Mouse (Mus musculus): Measurements from ENCODE around the gene Lgals2.
"Not testable (repeated sequence)": the region's sequence is repeated elsewhere in the genome, so short reads cannot be mapped to it uniquely, and the experiment has no call there.

The Lgals2 gene

DNA sequence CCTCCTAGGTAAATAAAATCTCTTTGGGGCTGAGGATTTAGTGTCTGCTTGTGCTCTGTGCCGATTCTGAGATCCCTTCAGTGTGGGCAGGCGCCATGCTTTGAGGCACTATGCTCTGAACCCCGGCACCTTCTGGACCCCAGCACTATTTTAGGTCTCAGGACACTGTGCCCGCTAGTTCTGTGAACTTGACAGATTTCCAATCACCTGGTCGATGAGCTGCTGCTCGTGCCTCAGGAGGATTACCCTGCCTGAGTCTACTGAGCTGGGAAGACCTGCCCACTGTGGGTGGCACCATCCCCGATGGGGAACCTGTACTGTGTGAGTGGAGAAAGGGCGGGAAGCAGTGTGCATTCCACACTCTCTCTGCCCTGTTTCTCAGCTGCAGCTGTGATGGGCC lies 19.7 kb upstream of the Lgals2 start:
- no peak for DNase-seq (ENCODE audit: low spot score)

GRCm38 (mm10) chr15:78873803-78874435 lies 18.6 kb upstream of the Lgals2 start:
- DNase-seq (ENCODE audit: low spot score) = no peak

DNA sequence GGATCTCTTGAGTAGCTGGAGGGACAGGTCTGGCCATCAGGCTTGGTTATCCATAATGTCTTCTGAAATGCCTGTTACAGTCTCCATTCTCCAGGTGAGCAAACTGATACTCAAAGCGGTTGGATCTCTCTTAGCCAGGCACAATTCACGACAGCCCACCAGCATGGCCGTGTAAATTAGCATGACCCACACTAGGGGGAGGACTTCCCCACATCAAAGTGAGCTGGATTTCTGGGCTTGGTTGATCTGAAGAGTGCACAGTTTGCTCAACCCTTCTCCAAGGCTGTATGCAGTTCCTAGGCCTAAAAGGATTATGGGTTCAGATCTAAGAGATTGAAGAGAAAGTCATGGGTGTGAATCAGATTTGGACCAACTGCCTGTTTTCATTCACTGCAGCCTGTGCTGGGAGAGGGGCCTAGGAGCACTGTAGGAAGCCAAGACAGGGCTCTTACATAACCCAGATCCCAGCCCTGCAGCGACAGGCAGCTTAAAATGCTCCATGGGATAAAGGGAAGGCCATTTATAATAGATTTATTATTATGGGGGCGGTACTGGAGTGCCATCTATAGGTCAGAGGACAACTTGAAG lies 16.8 kb upstream of the Lgals2 start:
- peak; percentile 39 for DNase-seq (ENCODE audit: low spot score)

GRCm38 (mm10) chr15:78869775-78870174 lies 14.4 kb upstream of the Lgals2 start:
- DNase-seq (ENCODE audit: low spot score) = peak; percentile 81

GRCm38 (mm10) chr15:78868826-78869233 lies 13.5 kb upstream of the Lgals2 start:
- peak; percentile 74 for DNase-seq (ENCODE audit: low spot score)

- DNase-seq (ENCODE audit: low spot score) = peak; percentile 44
Observed at GRCm38 (mm10) chr15:78868398-78868797, 13.1 kb upstream of the Lgals2 start.

DNA sequence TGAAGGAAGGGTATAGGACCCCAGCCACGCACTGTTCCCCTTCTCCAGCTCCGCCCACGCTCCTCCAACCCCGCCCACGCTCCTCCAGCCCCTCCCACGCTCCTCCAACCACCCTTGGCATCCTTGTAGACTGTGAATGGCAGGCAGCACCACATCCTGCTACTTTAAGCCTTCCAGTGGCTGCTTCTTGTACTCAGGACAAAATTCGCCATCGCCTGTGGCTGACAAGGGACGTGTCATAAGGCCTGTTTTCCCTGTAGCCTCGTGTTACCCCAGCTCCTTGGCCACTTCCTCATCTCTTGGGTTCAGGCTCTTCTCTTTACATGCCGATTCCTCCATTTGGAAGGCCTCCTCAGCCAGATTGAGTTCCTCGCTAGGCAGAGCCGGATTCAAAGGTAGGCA lies 8.5 kb upstream of the Lgals2 start:
- no peak for DNase-seq (ENCODE audit: low spot score)

- DNase-seq (ENCODE audit: low spot score) = peak; percentile 48
Observed at GRCm38 (mm10) chr15:78863154-78863553, 7.8 kb upstream of the Lgals2 start.

DNA sequence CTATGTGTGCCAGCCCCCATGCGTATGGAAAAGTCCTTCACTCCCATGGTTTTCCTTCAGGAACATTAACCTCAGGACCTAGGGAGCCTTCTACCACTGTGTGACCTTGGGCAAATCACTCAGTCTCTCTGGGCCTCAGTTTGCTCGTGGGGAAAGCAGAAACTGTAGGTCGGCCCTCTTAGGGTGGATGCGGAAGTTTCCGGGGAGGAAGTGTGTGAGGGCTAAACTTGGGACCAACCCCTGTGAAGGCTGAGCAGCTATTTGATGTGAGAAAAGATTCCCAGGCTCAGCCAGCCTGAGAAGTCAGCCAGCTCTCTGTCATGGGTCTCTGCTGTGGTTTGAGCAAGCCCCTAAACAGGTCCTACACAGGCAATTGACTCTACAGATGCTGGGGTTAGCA lies 7.0 kb upstream of the Lgals2 start:
- no peak for DNase-seq (ENCODE audit: low spot score)

DNA sequence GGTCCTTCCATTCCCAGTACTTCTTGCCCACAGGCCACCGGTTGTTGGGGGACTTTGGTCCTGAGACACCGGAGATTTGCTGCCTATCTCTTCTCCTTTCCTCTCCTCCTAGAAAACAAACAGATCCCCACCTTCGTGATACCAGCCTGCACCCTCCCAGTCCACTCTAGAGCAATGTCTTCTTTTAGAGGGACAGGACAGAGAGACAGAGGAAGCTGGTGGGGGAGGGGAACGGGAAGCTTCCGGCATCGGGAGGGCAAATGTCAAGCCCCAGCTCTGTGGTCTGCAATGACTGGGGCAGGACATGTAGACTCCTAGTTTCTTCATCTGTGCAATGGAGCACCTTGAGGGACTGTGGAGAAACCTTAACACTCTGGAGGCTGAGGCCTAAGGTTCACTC lies 4.4 kb upstream of the Lgals2 start:
- no peak for DNase-seq (ENCODE audit: low spot score)

DNA sequence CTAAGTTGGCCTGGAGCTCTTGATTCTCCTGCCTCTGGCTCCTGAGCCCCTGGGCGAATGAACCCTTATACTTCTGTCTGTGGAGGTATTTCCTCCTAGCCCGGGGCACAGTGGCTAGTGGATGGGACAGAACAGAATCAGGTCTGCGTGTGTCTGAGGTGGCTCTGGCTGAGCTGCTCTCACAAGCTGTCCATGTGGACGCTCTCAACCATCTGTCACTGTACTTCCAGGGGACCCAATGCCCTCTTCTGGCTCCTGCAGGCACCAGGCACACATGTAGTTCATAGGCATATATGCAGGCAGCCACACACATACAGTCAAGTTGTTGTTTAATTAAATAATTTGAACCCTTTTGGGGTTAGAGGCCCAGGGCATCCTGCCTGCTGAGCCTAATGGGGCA lies 4.0 kb upstream of the Lgals2 start:
- no peak for DNase-seq (ENCODE audit: low spot score)

- peak; percentile 49 for DNase-seq (ENCODE audit: low spot score)
Observed at GRCm38 (mm10) chr15:78857009-78857408, 1.7 kb upstream of the Lgals2 start.

- peak; percentile 95 for DNase-seq (ENCODE audit: low spot score)
Observed at GRCm38 (mm10) chr15:78851505-78852153, 3.7 kb downstream of the Lgals2 start.

- DNase-seq (ENCODE audit: low spot score) = no peak
Observed at GRCm38 (mm10) chr15:78850944-78851343, 4.4 kb downstream of the Lgals2 start.

DNA sequence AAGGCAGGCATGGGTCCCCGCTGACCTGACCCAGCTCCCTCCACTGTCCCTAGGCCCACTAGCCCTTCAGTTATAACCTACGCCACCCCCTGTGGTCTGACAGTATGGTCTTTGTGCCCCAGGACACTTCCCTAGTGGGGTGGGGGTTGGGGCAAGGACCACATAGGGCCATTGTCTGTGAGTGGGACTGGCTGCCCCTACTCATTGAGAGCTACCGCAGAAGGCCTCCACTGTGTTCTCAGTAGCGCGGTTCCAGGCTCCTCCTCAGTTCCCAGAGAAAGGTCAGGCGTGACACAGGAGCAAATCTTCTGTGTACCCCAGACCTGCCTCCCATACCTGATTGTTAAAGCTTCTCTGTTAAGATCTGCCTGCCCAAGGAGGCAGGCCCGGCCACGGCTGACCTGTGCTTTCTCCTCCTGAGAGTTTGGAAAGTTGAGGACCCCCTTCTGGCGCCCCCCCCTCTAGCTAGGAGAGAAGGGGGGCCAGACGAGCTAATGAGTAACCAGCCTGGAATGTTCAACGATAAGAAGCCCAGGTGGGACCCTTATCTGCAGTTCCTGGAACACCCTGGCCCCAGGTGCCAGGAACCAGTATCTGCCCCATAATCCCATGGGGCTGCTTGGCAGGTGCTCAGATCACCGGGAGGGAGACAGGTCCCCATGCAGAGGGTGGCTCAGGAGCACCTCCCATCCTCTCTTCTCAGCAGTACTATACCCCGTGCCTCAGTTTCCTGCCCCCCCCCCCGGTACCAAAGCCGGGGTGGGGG lies 5.1 kb downstream of the Lgals2 start:
- DNase-seq (ENCODE audit: low spot score) = no peak

- no peak for DNase-seq (ENCODE audit: low spot score)
Observed at GRCm38 (mm10) chr15:78849485-78849884, 5.8 kb downstream of the Lgals2 start.

DNA sequence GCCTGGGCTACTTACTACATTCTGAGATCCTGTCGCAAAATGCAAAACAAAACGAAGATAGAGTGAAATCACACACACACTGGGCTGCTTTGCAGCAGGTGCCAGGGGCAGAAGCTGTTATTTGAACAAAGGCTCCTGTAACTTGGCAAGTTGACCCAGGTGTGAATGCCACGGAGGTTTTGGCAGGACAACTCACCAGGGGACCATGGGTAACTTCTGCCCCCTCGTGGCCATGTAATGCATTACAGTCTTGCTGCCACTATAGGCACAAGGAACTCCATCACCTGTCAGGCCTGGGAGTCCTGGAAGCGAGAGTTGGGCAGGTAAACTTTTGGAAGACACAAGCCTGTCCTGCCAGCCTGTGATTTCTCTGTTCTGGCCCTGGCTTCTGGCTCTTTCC lies 6.9 kb downstream of the Lgals2 start:
- peak; percentile 89 for DNase-seq (ENCODE audit: low spot score)

DNA sequence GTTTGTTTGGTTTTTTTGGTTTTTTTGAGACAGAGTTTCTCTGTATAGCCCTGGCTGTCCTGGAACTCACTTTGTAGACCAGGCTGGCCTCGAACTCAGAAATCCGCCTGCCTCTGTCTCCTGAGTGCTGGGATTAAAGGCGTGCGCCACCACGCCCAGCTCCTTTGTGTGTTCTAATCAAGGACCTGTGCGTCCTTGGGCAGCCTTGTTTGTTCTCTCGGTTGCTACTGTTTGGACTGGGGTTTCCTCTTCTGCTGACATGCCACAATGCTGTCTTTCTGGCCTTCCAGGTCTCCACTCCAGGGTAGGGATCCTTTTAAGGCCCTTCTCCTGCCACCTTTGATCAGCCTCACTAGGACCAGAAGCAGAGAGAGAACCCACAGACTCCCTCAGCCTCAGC lies 8.5 kb downstream of the Lgals2 start:
- DNase-seq (ENCODE audit: low spot score) = not testable (repeated sequence)

DNA sequence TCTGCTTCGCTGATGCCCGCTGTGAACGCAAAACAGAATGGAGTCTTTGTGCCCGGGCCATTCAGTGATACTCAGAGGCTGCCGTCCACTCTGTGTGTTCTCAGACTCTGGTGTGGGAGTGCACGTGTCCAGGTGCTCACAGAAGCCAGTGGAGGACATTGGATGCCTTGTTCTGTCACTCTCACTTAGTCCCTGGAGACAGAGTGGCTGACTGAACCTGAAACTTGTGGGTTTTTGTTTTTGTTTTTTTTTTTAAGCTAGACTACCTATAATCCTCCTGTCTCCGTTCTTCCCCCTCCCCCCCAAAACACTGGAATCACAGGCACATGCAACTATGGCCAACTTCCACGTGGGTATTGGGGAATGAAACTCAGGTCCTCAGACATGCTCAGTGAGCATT lies 9.0 kb downstream of the Lgals2 start:
- no peak for DNase-seq (ENCODE audit: low spot score)

- peak; percentile 40 for DNase-seq (ENCODE audit: low spot score)
Observed at GRCm38 (mm10) chr15:78845867-78846266, 9.5 kb downstream of the Lgals2 start.

- DNase-seq (ENCODE audit: low spot score) = peak; percentile 48
Observed at GRCm38 (mm10) chr15:78845321-78845720, 10.0 kb downstream of the Lgals2 start.

- peak; percentile 77 for DNase-seq (ENCODE audit: low spot score)
Observed at GRCm38 (mm10) chr15:78844791-78845190, 10.5 kb downstream of the Lgals2 start.

Measured in MN1 (cell line).